35 mouse cellular contexts compared by ENCODE assay signal in the genomic region with DNA sequence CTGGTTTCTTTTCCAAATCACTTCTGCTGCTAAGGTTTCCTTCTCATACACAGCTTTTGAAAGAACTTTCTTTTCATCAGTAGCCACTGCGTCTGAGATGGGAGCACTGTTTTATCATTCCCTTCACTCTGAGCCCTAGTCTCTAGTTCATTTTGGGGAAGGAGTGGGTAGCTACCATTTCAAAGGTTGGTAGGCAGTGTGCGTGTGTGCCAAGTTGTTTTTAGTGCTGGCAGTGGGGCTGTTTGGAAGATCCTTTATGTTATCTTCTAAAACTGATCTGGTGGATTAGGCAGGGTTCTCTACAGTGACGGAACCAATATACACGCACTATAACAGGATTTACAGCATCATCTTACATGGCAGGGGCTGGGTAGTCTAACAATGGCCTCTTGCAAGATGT. TPM values are rescaled to one million over a fixed set of nuclear protein-coding genes. Genes with fewer than 3 reads are reported as not detected.
"Had no signal": no experiment of that assay in that cellular context is flagged by ENCODE, and none has a peak within 500 bp of the region (broad histone marks: within the 10 kb centered on the region; RNA-seq: fewer than 3 reads in every experiment).

No protein-coding gene starts in this region.

- H3K9me3 ChIP-seq: heart, embryonic 12.5 days; heart, embryonic 13.5 days; heart, embryonic 15.5 days; hindbrain, embryonic 10.5 days; hindbrain, embryonic 12.5 days; hindbrain, embryonic 13.5 days; hindbrain, embryonic 15.5 days; intestine, embryonic 15.5 days; kidney, embryonic 15.5 days had no signal

- H3K36me3 ChIP-seq: heart, embryonic 12.5 days; heart, embryonic 13.5 days; heart, embryonic 15.5 days; hindbrain, embryonic 10.5 days; hindbrain, embryonic 12.5 days; hindbrain, embryonic 13.5 days; hindbrain, embryonic 15.5 days; intestine, embryonic 15.5 days; kidney, embryonic 15.5 days had no signal

- ATAC-seq: hindbrain, embryonic 16.5 days; hindbrain, postnatal 0 days; inflammation-experienced regulatory T-cells, adult 6 months; intestine, embryonic 15.5 days; intestine, embryonic 16.5 days had no signal

- H3K4me3 ChIP-seq: heart, embryonic 12.5 days; heart, embryonic 13.5 days; heart, embryonic 15.5 days; hindbrain, embryonic 10.5 days; hindbrain, embryonic 12.5 days; hindbrain, embryonic 13.5 days; hindbrain, embryonic 15.5 days; intestine, embryonic 15.5 days; kidney, embryonic 15.5 days; layer of hippocampus, adult 2 months had no signal

- H3K4me2 ChIP-seq: heart, embryonic 11.5 days; heart, embryonic 12.5 days; heart, embryonic 13.5 days; heart, embryonic 15.5 days; hindbrain, embryonic 12.5 days; hindbrain, embryonic 13.5 days; hindbrain, embryonic 14.5 days; hindbrain, embryonic 15.5 days; intestine, embryonic 15.5 days; kidney, embryonic 15.5 days had no signal

- H3K9ac ChIP-seq: heart, embryonic 12.5 days; heart, embryonic 13.5 days; heart, embryonic 15.5 days; hindbrain, embryonic 12.5 days; hindbrain, embryonic 13.5 days; hindbrain, embryonic 14.5 days; hindbrain, embryonic 15.5 days; intestine, embryonic 15.5 days; kidney, embryonic 15.5 days had no signal

- DNase-seq: heart, postnatal 14 days; heart, postnatal 36 days; heart, postnatal 4 days; kidney, adult 11 months; kidney, adult 18-20 months; kidney, adult 2 months; kidney, adult 8-10 months; kidney, adult 9 months; kidney, postnatal 10 days; kidney, postnatal 14 days; kidney, postnatal 25 days; kidney, postnatal 36 days; kidney, postnatal 4 days; layer of hippocampus, adult 9-11 months; layer of hippocampus, postnatal 36 days had no signal

- H3K27me3 ChIP-seq: heart, embryonic 12.5 days; heart, embryonic 13.5 days; heart, embryonic 15.5 days; hindbrain, embryonic 12.5 days; hindbrain, embryonic 13.5 days; hindbrain, embryonic 15.5 days; intestine, embryonic 15.5 days; kidney, embryonic 15.5 days had no signal

- H3K4me1 ChIP-seq: hindbrain, embryonic 12.5 days; hindbrain, embryonic 13.5 days; hindbrain, embryonic 15.5 days; intestine, embryonic 15.5 days; kidney, embryonic 15.5 days had no signal

- H3K27ac ChIP-seq: heart, embryonic 13.5 days; heart, embryonic 15.5 days; hindbrain, embryonic 10.5 days; hindbrain, embryonic 12.5 days; hindbrain, embryonic 13.5 days; hindbrain, embryonic 14.5 days; hindbrain, embryonic 15.5 days; hindbrain, postnatal 0 days; intestine, embryonic 15.5 days; kidney, embryonic 15.5 days; kidney, postnatal 0 days; layer of hippocampus, adult 2 months had no signal

RNA-seq across cellular contexts. Expression of gene Pdyn, which starts 44.6 kb away (rescaled TPM):
- total RNA-seq: heart, postnatal 10 days; heart, postnatal 14 days; heart, postnatal 25 days; heart, postnatal 36 days; heart, postnatal 4 days; hematopoietic stem cell, adult 5-6 weeks had no signal
- polyA plus RNA-seq: heart, embryonic 13.5 days; inflammation-experienced regulatory T-cells, adult 6 months; kidney, adult 2 months had no signal
